Mouse (Mus musculus) adrenal gland, adult 8-10 months (tissue): ENCODE measurements around the gene Ormdl2. TPM values are rescaled to one million over a fixed set of nuclear protein-coding genes. Genes with fewer than 3 reads are reported as not detected.

ENCODE experiments used
- DNase-seq: peaks from one replicate; pipeline ENCODE4 v3.0.0; 2022
- total RNA-seq, 4 experiments: library from RNA; stranded (reverse); gene quantifications; 2 replicates each; pipeline ENCODE4 v1.2.4; 2022

Gene Ormdl2
- total RNA-seq, 4 experiments from 2014 or later, result 39.5 to 51.9 (median 42.5) TPM

DNA sequence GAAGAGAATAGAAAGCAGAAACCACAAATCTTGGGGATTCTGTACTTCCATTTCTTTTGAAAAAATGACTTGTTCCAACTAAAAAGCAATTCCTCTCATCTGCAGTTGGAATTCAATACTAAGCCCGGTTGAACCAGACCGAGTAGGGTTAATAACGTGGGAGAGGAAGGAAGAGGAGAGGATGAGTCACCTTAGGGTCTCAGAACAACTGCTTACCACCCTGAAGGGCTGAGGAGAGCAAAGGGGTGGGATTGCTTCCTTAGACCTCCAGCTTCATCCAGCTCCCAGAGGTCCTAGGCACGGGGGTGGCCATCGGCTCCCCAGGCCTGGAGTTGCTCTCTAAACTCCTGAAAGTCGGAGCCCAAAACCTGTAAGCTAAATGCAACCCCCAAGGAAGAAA lies 18.1 kb downstream of the Ormdl2 start:
- DNase-seq, result no peak

DNA sequence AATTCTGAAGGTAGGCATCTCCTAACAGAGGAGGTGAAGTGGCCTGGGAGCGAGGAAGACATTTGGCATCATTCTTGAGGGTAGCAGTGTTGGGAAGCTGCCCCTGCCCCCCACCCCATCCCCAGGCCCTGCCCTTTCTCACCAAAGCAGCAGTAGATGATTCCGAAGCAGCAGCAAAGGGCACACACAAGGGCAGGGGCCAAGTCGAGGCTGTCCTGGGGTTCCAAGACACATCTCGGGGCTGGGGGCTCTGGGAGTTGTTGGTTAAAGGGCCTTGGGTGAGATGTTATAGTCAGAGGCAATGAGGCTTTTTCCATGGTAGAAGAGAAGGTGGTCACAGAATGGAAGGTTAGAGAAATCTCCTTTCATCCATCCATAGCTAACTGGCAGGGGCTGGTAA lies 18.5 kb downstream of the Ormdl2 start:
- no peak for DNase-seq

DNA sequence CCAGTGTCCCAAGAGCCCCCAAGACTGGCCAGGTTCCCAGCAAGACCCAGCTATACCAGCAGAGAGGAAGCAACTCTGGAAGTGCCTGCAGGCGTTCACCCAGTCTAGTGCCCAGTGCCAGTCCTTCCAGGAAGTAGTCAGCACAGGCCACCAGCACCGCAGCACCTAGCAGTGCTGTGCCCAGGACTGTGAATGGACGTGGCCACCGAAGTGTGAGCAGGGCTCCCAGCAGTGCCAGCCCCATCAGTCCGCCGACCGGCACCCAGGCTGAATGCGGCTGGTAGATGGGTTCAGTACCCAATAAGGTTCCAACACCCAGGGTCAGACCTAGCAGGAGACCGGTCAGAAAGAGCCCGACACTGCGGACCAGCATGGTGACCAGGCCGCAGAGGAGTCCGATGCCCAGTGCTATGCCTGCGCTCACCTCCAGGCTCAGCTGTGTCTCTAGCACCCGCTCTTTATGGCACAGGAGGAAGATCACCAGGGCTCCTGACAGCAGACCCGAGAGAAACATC lies 19.4 kb downstream of the Ormdl2 start:
- no peak for DNase-seq

DNA sequence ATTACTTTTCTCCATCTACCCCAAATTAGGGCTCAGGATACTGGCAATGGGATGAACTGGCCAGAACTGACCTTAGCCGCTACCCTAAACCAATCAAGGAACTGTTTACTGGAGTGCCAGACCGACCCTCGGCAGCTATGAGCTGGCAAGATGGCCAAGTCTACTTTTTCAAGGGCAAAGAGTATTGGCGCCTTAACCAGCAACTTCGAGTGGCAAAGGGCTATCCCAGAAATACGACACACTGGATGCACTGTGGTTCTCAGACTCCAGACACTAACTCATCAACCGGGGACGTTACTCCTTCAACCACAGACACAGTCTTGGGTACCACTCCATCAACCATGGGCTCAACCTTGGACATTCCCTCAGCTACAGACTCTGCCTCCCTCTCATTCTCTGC lies 22.8 kb downstream of the Ormdl2 start:
- no peak for DNase-seq

DNA sequence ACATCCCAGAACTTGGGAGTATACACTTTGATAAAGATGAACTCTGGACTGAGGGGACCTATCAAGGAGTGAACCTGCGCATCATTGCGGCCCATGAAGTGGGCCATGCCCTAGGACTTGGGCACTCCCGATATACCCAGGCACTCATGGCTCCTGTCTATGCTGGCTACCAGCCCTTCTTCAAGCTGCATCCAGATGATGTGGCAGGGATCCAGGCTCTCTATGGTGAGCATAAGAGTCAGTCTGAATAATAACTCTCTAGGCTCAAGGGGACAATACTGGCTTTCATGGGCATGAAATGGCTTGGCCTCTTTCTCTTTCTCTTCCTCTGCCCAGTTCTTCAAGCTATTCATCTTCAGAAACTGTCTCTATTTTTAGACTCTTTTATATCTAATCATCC lies 25.9 kb downstream of the Ormdl2 start:
- DNase-seq, result no peak

DNA sequence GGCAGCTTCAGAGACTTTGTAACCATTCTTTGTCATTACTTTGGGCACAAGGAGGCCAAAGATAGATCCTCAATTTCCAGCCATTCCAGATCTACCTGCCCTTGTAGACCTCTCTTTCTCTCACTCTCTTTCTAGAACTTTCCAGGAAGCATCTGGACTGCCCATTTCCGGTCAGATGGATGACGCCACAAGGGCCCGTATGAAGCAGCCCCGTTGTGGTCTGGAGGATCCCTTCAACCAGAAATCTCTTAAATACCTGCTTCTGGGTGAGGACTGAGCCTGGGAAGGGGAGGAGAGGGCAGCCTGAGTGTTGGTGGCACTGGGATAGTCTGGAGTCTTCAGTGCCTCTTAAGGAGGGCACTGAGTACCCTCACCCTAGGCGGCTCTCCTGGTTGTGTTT lies 27.1 kb downstream of the Ormdl2 start:
- no peak for DNase-seq

DNA sequence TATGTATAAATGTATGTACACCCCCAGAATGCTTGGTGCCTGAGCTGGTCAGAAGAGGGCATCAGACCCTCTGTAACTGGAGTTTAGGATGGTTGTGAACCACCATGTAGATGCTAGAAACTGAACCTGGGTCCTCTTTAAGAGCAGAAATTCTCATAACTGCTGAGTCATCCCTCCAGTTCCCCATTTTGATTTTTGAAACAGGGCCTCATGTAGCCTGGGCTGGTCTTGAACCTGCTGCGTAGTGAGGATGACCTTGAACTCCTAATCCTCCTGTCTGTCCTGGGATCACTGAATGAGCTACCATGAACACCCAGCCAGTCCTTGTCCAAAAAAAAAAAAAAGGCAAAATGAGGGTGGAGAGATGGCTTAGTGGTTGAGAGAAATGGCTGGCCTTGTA lies 28.2 kb downstream of the Ormdl2 start:
- no peak for DNase-seq

DNA sequence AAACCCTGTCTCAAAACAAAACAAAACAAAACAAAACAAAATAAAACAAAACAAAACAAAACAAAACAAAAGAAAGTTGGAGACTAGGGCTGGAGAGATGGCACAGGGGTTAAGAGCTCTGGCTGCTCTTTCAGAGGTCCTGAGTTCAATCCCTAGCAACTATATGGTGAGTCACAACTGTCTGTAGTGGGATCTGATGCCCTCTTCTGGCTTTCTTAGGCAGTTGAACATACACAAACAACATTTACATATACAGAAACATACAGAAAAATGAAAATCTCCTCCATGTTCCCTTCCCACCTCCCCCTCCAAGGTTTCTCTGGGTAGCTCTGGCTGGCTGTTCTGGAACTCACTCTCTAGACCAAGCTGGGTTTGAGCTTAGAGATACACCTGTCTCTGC lies 29.4 kb downstream of the Ormdl2 start:
- DNase-seq, result no peak

DNA sequence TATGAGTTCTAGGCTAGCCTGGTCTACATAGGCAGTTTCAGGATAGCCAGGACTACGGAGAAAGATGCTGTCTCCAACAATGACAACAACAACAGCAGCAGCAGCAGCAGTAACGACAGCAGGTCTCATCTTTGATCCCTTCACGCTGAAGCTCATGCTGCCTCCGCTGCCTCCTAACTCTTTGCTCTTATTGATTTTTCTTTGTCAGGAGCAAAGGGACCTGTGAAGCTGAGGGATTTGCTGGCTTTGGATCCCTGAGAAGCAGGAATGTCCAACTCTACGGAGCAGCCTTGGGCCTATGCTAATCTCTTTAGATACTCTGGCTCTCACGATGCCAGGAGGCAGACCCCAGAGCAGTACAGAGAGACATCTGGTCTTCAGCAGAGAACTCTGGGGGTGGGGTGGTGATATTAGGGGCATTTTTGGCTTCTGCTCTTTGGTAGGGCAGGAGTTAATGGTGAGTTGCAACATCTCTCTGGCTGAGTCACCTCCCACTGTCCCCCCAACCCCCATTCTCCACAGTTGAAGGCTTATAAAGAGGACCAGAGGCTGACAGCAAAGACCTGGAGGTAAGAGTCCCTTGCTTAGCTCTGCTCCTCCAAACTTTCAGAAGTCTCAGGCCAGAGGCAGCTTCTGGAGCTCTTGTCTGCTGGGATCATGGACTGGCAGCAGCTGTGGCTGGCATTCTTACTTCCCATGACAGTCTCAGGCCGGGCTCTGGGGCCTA lies 30.9 kb downstream of the Ormdl2 start, which contains the start of gene Mmp19:
Gene Mmp19 (plus strand): TSS at position 513 of the 727 bp plus-strand sequence.
- DNase-seq, result peak; percentile 37

DNA sequence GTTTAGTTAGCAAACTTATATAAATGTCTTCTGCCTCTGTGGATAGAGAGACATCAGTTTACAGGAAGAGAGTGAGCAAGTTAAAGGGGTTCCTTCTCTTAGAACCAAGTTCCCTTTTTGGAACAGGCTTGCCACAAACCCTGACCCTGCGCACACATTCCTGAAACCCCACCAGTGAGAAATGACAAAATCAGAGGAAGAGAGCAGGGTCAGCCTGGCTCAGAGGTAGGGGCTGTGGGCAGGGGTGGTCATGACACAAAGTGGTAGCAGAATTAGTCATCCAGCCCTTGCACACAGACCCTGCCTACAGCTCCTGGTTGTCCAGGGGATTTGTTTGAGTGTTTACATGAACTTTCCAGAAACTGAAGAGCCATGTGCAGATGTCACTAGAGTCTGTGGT lies 41.2 kb downstream of the Ormdl2 start:
- DNase-seq, result no peak

DNA sequence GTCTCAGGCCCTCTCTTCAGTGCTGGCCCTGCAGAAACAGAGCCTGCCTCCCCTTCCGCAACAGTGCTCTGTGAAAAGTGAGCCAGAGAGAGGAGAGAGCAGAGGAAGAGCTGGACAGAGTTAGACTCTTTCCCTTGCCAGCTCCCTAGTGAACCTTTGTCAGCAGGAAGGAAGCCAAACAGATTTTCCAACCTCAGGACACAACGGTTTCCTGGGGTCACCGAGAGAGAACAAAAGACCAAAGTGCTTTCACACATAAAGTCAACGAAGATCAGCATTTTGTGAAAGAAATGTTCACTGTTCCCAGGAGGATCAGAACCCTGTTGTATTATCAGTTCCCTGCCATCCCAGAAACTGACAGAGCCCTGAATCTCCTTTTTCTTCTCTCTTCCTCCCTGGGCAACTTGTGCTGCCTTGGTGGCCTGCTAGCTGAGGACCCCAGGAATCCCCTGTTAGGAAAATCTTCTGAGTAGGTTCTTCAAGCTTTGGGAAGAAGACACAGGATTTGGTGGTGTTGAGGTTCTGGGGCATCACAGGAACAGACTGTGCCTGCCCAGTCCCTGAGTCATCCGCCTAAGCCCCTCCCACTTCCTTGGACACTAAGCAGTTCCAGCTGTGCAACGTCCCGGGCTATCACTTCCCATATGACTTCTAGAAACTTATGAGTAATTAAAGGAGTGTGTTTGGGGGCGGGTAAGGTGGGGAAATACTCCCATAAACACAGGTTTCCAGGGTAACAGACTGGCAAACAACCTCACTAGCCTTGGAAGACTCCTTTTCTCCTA lies 42.2 kb downstream of the Ormdl2 start:
- peak; percentile 71 for DNase-seq

DNA sequence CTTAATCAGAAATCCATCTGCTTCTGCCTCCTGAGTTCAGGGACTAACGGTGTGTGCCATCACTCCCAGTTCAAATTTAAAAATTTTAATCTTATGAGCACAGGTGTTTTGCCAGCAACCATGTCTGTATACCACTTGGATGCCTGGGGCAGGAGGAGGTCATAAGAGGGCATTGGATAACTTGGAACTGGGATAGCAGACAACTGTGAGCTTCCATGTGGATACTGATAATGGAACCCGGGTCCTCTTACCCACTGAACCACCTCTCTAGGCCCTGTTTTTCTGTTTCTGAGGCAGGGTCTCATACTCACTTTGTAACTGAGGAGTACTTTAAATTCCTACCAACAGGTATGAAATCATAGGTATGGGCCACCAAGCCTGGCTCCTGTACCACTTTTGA lies 43.0 kb downstream of the Ormdl2 start:
- DNase-seq, result no peak

DNA sequence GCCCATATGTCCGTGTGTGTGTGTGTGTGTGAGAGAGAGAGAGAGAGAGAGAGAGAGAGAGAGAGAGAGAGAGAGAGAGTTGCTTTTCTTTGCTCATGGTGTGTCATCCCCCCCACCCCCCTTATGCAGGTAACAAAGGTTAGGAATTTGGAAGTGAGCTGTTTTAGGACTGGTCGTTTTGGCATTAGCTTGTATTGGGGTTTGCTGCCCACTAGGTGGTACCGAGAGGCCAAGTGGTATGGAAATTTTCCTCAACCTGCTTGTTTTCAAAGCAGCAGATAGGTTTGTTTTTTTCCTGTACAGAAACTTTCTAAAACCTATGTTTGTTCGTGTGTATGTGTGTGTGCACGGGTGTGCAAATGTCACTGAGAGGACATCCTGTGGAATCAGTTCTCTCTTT lies 47.8 kb downstream of the Ormdl2 start:
- DNase-seq, result no peak

DNA sequence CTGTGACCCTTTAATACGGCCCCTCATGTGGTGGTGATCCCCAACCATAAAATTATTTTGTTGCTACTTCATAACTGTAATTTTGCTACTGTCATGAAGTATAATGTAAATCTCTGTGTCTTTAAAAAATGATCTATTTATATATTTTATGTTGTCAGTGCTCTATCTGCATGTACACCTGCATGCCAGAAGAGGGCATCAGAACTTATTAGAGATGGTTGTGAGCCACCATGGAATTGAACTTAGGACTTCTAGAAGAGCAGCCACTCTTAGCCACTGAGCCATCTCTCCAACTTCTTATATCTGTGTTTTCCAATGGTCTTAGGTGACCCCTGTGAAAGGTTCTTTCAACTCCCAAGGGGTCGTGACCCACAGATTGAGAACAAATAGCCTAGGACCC lies 48.5 kb downstream of the Ormdl2 start:
- DNase-seq, result no peak

Other genes with a start within 250 kb of the Ormdl2 start
- gene Erbb3, start 232.0 kb downstream of the Ormdl2 start, total RNA-seq, result 1 to 10 TPM; 2.5 to 5.8 (median 4.6) TPM
- gene Rps26, start 194.9 kb downstream of the Ormdl2 start, total RNA-seq, result 100 to 1,000 TPM; 401 to 777 (median 537) TPM
- 10 to 100 TPM in 1 of 4 experiments, 1 to 10 TPM in 3; 1.6 to 10.8 (median 3.7) TPM for gene Ikzf4, start 175.7 kb downstream of the Ormdl2 start, total RNA-seq
- gene Suox, start 147.6 kb downstream of the Ormdl2 start, total RNA-seq, result 10 to 100 TPM; 28.7 to 35.1 (median 31.4) TPM
- 100 to 1,000 TPM; 126 to 149 (median 145) TPM for gene Rab5b, start 125.4 kb downstream of the Ormdl2 start, total RNA-seq
- gene Pmel, start 117.5 kb downstream of the Ormdl2 start, total RNA-seq, result 1 to 10 TPM; 1.1 to 1.7 (median 1.3) TPM
- 10 to 100 TPM; 13.4 to 26.6 (median 19.3) TPM for gene Cdk2, start 116.6 kb downstream of the Ormdl2 start, total RNA-seq
- gene Dgka, start 76.8 kb downstream of the Ormdl2 start, total RNA-seq, result 10 to 100 TPM; 16.5 to 41.1 (median 28.6) TPM
- 10 to 100 TPM; 24.1 to 31.9 (median 27.0) TPM for gene Pym1, start 73.8 kb downstream of the Ormdl2 start, total RNA-seq
- gene Mmp19, start 30.7 kb downstream of the Ormdl2 start, total RNA-seq, result 10 to 100 TPM; 41.4 to 69.7 (median 60.1) TPM
- 10 to 100 TPM; 77.2 to 82.1 (median 78.5) TPM for gene Dnajc14, start 17.6 kb downstream of the Ormdl2 start, total RNA-seq
- gene Tmem198b, start 17.3 kb downstream of the Ormdl2 start, total RNA-seq, result 10 to 100 TPM in 2 of 4 experiments, 1 to 10 TPM in 2; 7.8 to 17.3 (median 12.6) TPM
- 10 to 100 TPM; 43.4 to 56.2 (median 49.5) TPM for gene Sarnp, start 4.3 kb downstream of the Ormdl2 start, total RNA-seq
- 1 to 10 TPM; 2.0 to 2.9 (median 2.3) TPM for gene Gdf11, start 70.1 kb upstream of the Ormdl2 start, total RNA-seq
- 100 to 1,000 TPM; 313 to 472 (median 396) TPM for gene Cd63, start 79.3 kb upstream of the Ormdl2 start, total RNA-seq
- 10 to 100 TPM in 3 of 4 experiments, 1 to 10 TPM in 1; 9.5 to 23.2 (median 15.7) TPM for gene Rdh5, start 101.2 kb upstream of the Ormdl2 start, total RNA-seq
- gene Bloc1s1, start 102.4 kb upstream of the Ormdl2 start, total RNA-seq, result 100 to 1,000 TPM; 137 to 192 (median 168) TPM
- gene Itga7, start 112.2 kb upstream of the Ormdl2 start, total RNA-seq, result 10 to 100 TPM in 2 of 4 experiments, 1 to 10 TPM in 2; 9.6 to 27.4 (median 11.8) TPM
- gene Mettl7b, start 139.3 kb upstream of the Ormdl2 start, total RNA-seq, result under 1 TPM in 2 of 4 experiments, not detected in 2; 0.32 to 0.46 TPM
- not detected for gene Olfr9, start 167.8 kb upstream of the Ormdl2 start, total RNA-seq
- not detected for gene Olfr763, start 189.1 kb upstream of the Ormdl2 start, total RNA-seq
- gene Olfr764-ps1, start 218.3 kb upstream of the Ormdl2 start, total RNA-seq, result not detected
- gene Olfr765, start 228.4 kb upstream of the Ormdl2 start, total RNA-seq, result not detected
- not detected for gene Olfr766-ps1, start 247.3 kb upstream of the Ormdl2 start, total RNA-seq